Mouse (Mus musculus) embryonic fibroblast, embryonic 13.5 days (primary cell): ENCODE results near the gene Kcnip4. TPM values are rescaled to one million over a fixed set of nuclear protein-coding genes. Genes with fewer than 3 reads are reported as not detected.

Source experiments
- H3K27ac ChIP-seq: 2 replicates; pipeline ENCODE4 v1.5.1; 2012; ENCODE audit warnings: low read length, control low read depth, inconsistent platforms; ENCODE audit not compliant: insufficient read depth
- H3K4me1 ChIP-seq: 2 replicates; pipeline ENCODE4 v1.6.1; 2011; ENCODE audit warnings: low read length; ENCODE audit not compliant: control insufficient read depth, insufficient read depth
- H3K4me3 ChIP-seq: 2 replicates; pipeline ENCODE4 v1.5.1; 2011; ENCODE audit warnings: mild to moderate bottlenecking, control low read depth, low read length; ENCODE audit not compliant: insufficient read depth
- CTCF ChIP-seq: IDR thresholded peaks from 2 replicates; pipeline ENCODE4 v1.5.1; 2011; ENCODE audit warnings: mild to moderate bottlenecking, control low read depth, low read length, moderate library complexity, borderline replicate concordance; ENCODE audit not compliant: insufficient read depth
- POLR2A ChIP-seq: IDR thresholded peaks from 2 replicates; pipeline ENCODE4 v1.6.1; 2011; ENCODE audit warnings: low read depth, mild to moderate bottlenecking, control low read depth, low read length, moderate library complexity
- polyA plus RNA-seq: library from polyadenylated mRNA; stranded (reverse); fragments of >200 nt; gene quantifications from 2 replicates; pipeline ENCODE4 v1.2.4, GENCODE M21; 2011; ENCODE audit warnings: low read depth; ENCODE audit not compliant: missing spikeins, insufficient read length

Kcnip4 gene
- polyA plus RNA-seq, 1 experiment = 0.30 TPM

DNA sequence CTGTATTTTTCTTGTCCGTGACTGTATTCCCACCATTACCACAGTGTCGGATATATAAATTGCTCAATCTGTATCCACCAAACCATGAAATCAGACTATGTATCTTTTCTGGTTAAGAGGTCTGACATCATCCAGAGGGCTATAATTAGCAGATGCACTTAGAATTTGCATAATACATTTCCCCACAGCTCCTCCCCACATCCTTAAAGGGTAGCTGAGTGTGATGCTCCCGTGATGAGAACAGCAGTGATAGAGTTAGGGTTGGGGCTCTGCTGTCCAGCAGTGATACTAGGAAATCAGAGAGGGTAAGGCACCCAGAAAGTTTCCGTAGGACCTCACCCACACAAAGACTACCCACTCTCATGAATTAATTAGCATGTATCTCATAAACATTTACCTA lies 1006.7 kb downstream of the Kcnip4 start:
- TF ChIP-seq POLR2A (no peak), CTCF (no peak)
- no peak overlapping the region for H3K4me3 ChIP-seq
- H3K27ac ChIP-seq = no peak overlapping the region

DNA sequence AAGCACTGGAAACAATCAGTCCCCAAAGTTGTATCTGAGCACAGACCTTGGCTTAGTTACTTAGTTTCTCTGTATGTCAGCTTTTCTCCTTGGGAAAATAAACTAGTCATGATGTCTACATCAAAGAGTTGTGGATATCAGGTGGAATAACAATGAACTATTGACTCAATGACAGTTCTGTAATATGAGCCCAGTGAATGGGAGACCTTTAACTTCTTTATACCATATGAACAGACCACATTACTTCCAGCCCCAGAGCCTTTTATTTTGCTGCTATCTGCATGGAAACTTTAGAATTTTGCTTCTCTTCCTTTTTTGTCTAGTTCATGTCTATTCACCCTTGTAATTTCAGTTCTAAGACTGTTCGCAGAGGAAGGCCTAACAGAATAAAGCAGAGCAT lies 1011.4 kb downstream of the Kcnip4 start:
- TF ChIP-seq POLR2A (no peak), CTCF (no peak)
- Histone ChIP-seq H3K27ac (no peak overlapping the region), H3K4me1 (no peaks in the 10 kb centered on the region), H3K4me3 (no peak overlapping the region)

More for the DNA sequence above, 1006.7 kb downstream of the Kcnip4 start:
- no peaks in the 10 kb centered on the region for H3K4me1 ChIP-seq

DNA sequence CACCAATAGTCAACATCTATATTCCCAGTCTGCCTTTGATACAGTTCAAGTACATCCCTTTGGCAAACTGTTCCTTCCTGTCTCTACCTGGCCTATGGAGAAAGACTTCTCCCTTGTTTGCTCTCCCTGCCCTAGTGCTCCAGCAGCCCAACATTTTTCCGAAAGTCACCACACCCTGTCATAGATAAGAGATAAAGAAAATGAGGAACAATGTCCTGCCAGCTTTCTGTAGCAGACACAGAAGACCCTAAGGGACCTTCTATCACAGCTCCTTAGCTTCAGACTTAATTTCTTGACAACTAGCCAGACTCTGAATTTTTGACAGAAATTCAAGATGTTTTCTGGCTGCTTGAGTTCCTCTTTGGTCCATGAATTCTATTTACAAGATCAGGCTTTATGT lies 1013.4 kb downstream of the Kcnip4 start:
- no peak overlapping the region for H3K27ac ChIP-seq
- H3K4me1 ChIP-seq = no peaks in the 10 kb centered on the region
- no peak for TF ChIP-seq CTCF
- TF ChIP-seq POLR2A = no peak

DNA sequence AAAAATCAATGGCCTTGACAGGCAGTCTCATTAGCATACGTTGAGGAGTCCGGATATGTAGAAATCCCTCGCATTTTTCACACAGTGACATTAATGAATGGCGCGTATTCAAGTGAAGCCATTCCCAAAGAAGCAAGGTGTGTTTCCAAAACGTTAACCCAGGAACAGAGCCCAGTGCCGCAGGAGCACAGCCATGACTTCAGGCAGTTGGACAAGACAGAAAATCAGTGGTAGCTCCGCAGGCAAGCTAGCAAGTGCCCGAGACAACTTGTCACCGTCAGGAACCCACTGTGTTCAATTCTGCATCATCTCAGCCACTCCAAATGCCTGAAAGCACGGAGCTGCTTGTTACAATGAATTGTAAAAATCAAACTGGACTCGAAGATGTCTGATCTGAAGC lies 1014.5 kb downstream of the Kcnip4 start:
- TF ChIP-seq CTCF (no peak), POLR2A (no peak)
- no peaks in the 10 kb centered on the region for H3K4me1 ChIP-seq
- no peak overlapping the region for H3K27ac ChIP-seq
- no peak overlapping the region for H3K4me3 ChIP-seq

More for the DNA sequence above, 1013.4 kb downstream of the Kcnip4 start:
- H3K4me3 ChIP-seq = no peak overlapping the region

DNA sequence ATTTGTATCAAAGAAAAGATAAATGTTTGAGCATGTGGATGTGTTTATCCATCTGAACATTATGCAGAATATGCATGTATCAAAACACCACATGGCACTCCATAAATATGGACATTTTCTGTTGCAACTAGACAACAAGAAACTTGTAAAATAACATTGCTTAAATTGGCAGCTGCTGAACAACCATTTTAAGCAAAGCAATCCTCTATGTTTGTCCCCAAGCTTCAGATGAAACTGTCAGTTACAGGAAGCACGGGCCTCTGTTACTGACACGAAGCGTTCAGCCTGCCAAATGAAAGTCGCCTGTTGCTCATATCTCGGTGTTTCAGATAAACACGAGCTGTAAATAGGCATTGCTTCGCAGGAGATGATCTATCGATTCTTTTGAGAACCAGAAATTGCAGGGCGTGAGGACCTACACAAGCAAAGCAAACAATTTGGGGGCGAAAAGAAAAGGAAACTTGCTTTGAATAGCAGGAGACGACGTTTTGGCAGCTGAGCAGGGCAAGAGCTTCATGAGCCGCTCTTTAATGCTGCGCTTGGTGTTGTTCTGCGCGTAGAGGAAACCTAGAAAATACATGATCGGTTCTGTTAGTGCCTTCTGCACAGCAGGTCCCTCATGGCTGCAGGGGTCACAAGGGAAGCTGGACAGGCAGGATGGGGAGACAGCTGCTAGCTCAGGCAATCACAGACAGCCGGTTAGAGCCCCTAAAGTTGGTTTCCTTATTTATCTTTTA lies 1015.3 kb downstream of the Kcnip4 start:
- Histone ChIP-seq H3K4me1 (no peaks in the 10 kb centered on the region), H3K27ac (no peak overlapping the region), H3K4me3 (no peak overlapping the region)
- no peak for TF ChIP-seq CTCF
- no peak for TF ChIP-seq POLR2A

DNA sequence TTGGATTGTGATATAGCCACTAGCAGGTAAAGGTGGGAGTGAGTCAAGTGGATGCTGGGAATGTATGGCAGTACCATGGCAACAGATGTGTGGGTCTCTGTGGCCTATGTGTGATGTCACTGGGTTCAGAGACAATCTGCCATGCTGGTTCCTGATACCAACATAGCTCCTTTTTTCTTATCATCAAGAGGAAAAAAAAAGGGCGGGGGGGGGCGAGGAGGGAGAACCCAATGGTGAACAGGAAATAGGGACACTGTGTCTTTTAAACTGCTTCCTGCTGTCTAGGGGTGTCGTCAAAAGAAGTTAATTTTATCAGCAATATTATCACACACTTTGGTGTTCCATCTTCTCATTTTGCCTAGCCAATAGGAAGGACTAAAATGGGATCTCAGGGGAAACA lies 1021.6 kb downstream of the Kcnip4 start:
- H3K4me1 ChIP-seq = no peaks in the 10 kb centered on the region
- no peak overlapping the region for H3K4me3 ChIP-seq
- TF ChIP-seq CTCF = no peak
- TF ChIP-seq POLR2A = no peak
- H3K27ac ChIP-seq = no peak overlapping the region

DNA sequence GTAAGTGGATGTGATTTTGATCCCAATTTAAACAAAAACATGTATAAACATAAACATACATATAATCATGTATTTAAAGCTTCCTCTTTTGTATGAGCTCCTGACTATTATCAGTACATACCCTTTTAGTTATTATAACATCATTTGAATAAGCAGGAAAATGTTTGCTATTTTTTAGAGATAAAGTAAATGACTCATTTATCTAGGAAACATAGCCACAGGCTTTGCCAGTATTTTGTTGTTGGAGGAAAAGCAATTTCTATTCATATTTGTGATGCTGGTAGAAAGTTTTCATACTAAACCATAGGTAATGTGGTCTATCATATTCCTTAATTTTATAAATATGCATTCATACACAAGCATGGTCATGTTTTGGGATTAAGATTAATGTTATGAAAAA lies 1022.3 kb downstream of the Kcnip4 start:
- no peak overlapping the region for H3K27ac ChIP-seq
- H3K4me3 ChIP-seq = no peak overlapping the region
- H3K4me1 ChIP-seq = no peaks in the 10 kb centered on the region
- TF ChIP-seq POLR2A (no peak), CTCF (no peak)

DNA sequence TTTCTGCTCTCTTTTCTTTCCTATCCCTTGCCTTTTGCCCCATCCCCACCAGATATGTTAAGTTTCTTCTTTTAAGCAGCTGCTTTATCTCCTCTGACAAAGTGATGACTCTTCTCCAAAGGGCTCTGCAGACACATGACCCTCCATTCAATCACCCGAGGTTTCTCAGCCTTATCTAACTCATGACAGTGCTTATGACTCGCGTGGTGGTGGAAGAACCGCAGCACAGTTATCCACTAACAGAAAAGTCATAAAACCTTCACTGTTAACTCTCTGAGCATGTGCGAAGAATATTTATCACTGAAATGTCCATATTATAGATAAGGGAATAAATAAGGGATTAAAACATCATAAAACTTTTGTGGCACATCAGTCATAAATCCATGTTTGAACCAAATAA lies 1024.5 kb downstream of the Kcnip4 start:
- H3K27ac ChIP-seq = no peak overlapping the region
- no peaks in the 10 kb centered on the region for H3K4me1 ChIP-seq
- H3K4me3 ChIP-seq = no peak overlapping the region
- no peak for TF ChIP-seq POLR2A
- TF ChIP-seq CTCF = no peak

DNA sequence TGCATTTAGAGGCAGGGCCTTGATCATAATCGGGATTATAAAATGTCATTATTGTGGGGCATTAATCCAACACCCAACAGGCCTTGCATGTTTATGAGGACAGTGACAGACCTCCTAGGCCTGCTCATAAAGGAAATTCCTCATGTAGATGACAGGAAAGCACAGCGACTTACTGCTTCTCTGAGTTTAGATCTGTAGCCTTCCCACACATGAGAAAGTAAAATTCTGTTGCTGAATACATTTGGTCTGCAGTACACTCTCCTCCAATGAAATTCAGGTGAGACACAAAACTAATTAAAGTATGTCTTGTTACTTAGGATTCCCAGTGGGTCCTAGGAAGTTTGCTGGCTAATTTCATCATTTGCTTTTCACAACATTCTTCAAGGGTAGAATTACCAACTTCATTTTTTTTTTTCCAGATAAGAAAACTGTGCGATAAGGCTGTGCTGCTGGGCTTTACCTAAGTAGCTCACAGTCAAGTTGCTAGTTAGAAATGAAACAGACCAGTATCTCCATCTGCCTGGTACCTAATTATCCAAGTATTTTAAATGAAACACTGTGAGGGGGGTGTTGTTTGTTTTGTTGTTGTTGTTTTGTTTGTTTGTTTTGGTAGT lies 1033.7 kb downstream of the Kcnip4 start:
- H3K4me3 ChIP-seq = no peak overlapping the region
- no peaks in the 10 kb centered on the region for H3K4me1 ChIP-seq
- H3K27ac ChIP-seq = no peak overlapping the region
- TF ChIP-seq CTCF = no peak
- TF ChIP-seq POLR2A = no peak

DNA sequence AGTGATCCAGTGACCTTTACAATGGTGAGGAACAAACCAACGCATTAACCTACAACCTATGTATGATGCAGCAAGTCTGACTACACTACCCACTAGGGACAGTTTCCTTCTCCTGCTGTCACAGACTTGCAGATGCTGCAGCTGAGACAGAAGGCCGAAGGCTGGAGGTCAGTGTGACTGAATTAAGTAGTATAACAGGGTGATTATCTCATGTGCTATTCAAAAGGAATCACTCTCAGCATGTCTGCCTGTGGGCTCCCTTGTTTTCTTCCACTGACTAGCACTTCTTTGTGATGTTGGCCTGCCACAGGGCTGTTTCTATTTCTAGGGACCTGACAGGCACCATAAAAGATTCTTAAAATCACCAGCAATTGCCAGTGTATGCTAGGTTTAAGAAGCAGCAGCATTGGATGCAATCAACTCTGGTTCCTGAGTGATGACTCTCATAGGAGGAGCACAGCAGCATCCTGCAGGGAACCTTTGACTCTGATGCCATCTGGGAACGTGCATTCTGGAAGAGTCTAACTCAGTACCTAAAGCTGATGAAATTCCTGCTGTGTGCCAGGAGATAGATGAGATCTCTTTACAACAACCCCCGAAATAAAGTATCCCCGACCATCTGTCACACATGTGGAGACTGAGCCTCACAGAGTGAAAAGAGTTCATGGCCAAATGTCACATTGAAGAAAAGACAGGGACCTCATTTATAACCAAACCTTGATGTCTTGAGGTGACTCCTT lies 1035.0 kb downstream of the Kcnip4 start:
- Histone ChIP-seq H3K4me1 (no peaks in the 10 kb centered on the region), H3K4me3 (no peak overlapping the region), H3K27ac (no peak overlapping the region)
- no peak for TF ChIP-seq CTCF
- TF ChIP-seq POLR2A = no peak
